Mouse (Mus musculus) limb, embryonic 12.5 days (tissue): ENCODE measurements around the gene Mettl8. TPM values are rescaled to one million over a fixed set of nuclear protein-coding genes. Genes with fewer than 3 reads are reported as not detected.

ENCODE experiments used
- ATAC-seq: fragments of 200-750 bp; cut with Nextera tagmentation; 2 replicates; pipeline ENCODE4 v1.8.0; 2017; ENCODE audit warnings: low read depth, moderate TSS enrichment; ENCODE audit not compliant: insufficient number of reproducible peaks, insufficient read depth, low FRiP score, low TSS enrichment
- H3K27ac ChIP-seq: fragments of 300-500 bp; sonication (generic); 2 replicates; pipeline ENCODE4 v1.5.1; 2016; ENCODE audit warnings: mild to moderate bottlenecking, moderate library complexity
- H3K27me3 ChIP-seq: fragments of 300-500 bp; sonication (generic); 2 replicates; pipeline ENCODE4 v1.6.1; 2016; ENCODE audit warnings: mild to moderate bottlenecking, moderate library complexity
- H3K36me3 ChIP-seq: fragments of 300-500 bp; sonication (generic); 2 replicates; pipeline ENCODE4 v1.6.1; 2016; ENCODE audit warnings: mild to moderate bottlenecking, moderate library complexity
- H3K4me1 ChIP-seq: fragments of 300-500 bp; sonication (generic); replicated peaks from 2 replicates; pipeline ENCODE4 v1.6.1; 2016
- H3K4me2 ChIP-seq: fragments of 300-500 bp; sonication (generic); 2 replicates; pipeline ENCODE4 v1.6.1; 2016; ENCODE audit warnings: mild to moderate bottlenecking, moderate library complexity
- H3K4me3 ChIP-seq: fragments of 300-500 bp; sonication (generic); replicated peaks from 2 replicates; pipeline ENCODE4 v1.5.1; 2016; ENCODE audit warnings: mild to moderate bottlenecking
- H3K9ac ChIP-seq: fragments of 300-500 bp; sonication (generic); replicated peaks from 2 replicates; pipeline ENCODE4 v1.6.1; 2016; ENCODE audit warnings: mild to moderate bottlenecking, moderate library complexity
- H3K9me3 ChIP-seq: fragments of 300-500 bp; sonication (generic); 2 replicates; pipeline ENCODE4 v1.6.1; 2016; ENCODE audit warnings: mild to moderate bottlenecking, moderate library complexity
- WGBS: fragments of 180-500 bp; shearing (Covaris S2); methylation state at CpG from one replicate; pipeline ENCODE4 v1.1.7; 2016; 5-methylcytosine and 5-hydroxymethylcytosine counted together
- polyA plus RNA-seq: library from polyadenylated mRNA; unstranded; fragments of >200 nt; fragmentation: Nextera tagmentation; extraction: Ambion mirVana; gene quantifications from 2 replicates; pipeline ENCODE4 v1.2.1, GENCODE M21; 2016

Mettl8 gene
- polyA plus RNA-seq, 1 experiment from 2014 or later: 18.1 TPM

GRCm38 (mm10) chr2:71013521-71013920 lies 41.9 kb downstream of the Mettl8 start:
- Histone ChIP-seq H3K4me3 (no peak overlapping the region), H3K9ac (no peak overlapping the region), H3K4me2 (no peak overlapping the region), H3K4me1 (no peaks in the 10 kb centered on the region), H3K36me3 (peaks cover 3% of the 10 kb centered on the region; the same call in 1 of the 2 replicates), H3K9me3 (no peaks in the 10 kb centered on the region), H3K27ac (no peak overlapping the region), H3K27me3 (no peaks in the 10 kb centered on the region)
- 93% methylated on average over 7 of the region's 7 CpGs for WGBS
- ATAC-seq: no peak

- 95% methylated on average over 1 of the region's 1 CpGs for WGBS
- no peak for ATAC-seq
- no peaks in the 10 kb centered on the region for H3K9me3 ChIP-seq
- H3K36me3 ChIP-seq: peaks cover 3% of the 10 kb centered on the region; the same call in 1 of the 2 replicates
- H3K27ac ChIP-seq: no peak overlapping the region
- no peaks in the 10 kb centered on the region for H3K4me1 ChIP-seq
- no peak overlapping the region for H3K9ac ChIP-seq
- no peak overlapping the region for H3K4me2 ChIP-seq
- no peaks in the 10 kb centered on the region for H3K27me3 ChIP-seq
- H3K4me3 ChIP-seq: no peak overlapping the region
These were observed 43.6 kb downstream of the Mettl8 start for GRCm38 (mm10) chr2:71011816-71012215.

- no peak for ATAC-seq
- WGBS: 71% methylated on average over 4 of the region's 4 CpGs
These were observed 51.0 kb downstream of the Mettl8 start for GRCm38 (mm10) chr2:71004354-71004753.

GRCm38 (mm10) chr2:71002509-71002908 lies 52.9 kb downstream of the Mettl8 start:
- Histone ChIP-seq H3K4me2 (no peak overlapping the region), H3K4me1 (no peaks in the 10 kb centered on the region), H3K27me3 (no peaks in the 10 kb centered on the region), H3K4me3 (no peak overlapping the region), H3K9me3 (no peaks in the 10 kb centered on the region), H3K9ac (no peak overlapping the region), H3K36me3 (no peaks in the 10 kb centered on the region), H3K27ac (no peak overlapping the region)
- ATAC-seq: no peak
- WGBS: 80% methylated on average over 1 of the region's 1 CpGs

More at GRCm38 (mm10) chr2:71004354-71004753, 51.0 kb downstream of the Mettl8 start:
- Histone ChIP-seq H3K4me1 (no peaks in the 10 kb centered on the region), H3K4me3 (no peak overlapping the region), H3K27me3 (no peaks in the 10 kb centered on the region), H3K27ac (no peak overlapping the region), H3K9me3 (no peaks in the 10 kb centered on the region), H3K9ac (no peak overlapping the region), H3K4me2 (no peak overlapping the region), H3K36me3 (no peaks in the 10 kb centered on the region)

DNA sequence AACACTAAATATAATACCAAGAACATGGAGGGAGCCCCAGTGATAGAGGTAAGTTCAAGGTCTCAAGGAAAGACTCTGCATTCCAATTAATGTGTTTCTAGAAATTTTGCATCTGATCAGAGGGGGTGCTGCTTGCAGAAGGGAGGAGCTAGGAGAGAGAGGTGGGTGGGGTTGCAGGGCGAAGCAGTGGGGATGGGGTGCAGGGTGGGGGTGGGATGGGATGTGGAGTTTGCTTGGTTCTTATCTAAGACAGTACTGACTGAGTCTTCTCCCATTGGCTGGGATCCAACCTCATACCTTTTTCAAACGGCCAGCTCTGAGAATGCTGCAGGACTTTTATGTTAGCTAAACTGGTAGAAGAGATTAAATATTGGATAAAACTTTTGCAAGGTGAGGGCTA lies 56.6 kb downstream of the Mettl8 start:
- no peaks in the 10 kb centered on the region for H3K4me1 ChIP-seq
- no peaks in the 10 kb centered on the region for H3K36me3 ChIP-seq
- no peaks in the 10 kb centered on the region for H3K9me3 ChIP-seq
- no peak overlapping the region for H3K9ac ChIP-seq
- no peak overlapping the region for H3K4me3 ChIP-seq
- H3K4me2 ChIP-seq: no peak overlapping the region
- no peaks in the 10 kb centered on the region for H3K27me3 ChIP-seq
- H3K27ac ChIP-seq: no peak overlapping the region
- 76% methylated on average over 2 of the region's 2 CpGs for WGBS
- no peak for ATAC-seq

DNA sequence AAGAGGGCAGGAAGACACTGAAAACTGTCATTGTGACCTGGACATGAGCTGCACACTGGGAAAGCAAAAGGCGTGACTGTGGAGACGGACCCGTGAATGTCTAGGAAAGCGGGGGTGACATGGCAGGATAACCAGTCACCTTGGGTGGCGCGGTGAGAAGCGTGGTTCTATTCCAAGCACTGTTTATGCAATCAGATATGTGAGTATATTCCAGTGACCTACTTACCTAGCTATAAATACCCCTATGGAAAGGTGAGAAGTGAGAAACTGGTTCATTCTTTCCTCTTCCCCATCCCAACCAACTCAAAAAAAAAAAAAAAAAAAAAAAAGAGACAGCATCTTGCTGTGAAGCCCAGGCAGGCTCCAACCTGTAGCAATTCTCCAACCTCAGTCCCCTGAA lies 58.9 kb downstream of the Mettl8 start:
- no peak for ATAC-seq
- H3K9ac ChIP-seq: no peak overlapping the region
- H3K9me3 ChIP-seq: no peaks in the 10 kb centered on the region
- H3K4me2 ChIP-seq: no peak overlapping the region
- H3K4me3 ChIP-seq: no peak overlapping the region
- WGBS: 96% methylated on average over 7 of the region's 7 CpGs
- H3K27ac ChIP-seq: no peak overlapping the region
- no peaks in the 10 kb centered on the region for H3K36me3 ChIP-seq
- H3K27me3 ChIP-seq: no peaks in the 10 kb centered on the region
- H3K4me1 ChIP-seq: no peaks in the 10 kb centered on the region

- Histone ChIP-seq H3K36me3 (no peaks in the 10 kb centered on the region; the same call in 1 of the 2 replicates), H3K9me3 (no peaks in the 10 kb centered on the region), H3K9ac (no peak overlapping the region), H3K4me2 (no peak overlapping the region), H3K4me3 (no peak overlapping the region), H3K4me1 (no peaks in the 10 kb centered on the region), H3K27ac (no peak overlapping the region), H3K27me3 (no peaks in the 10 kb centered on the region)
- WGBS: 90% methylated on average over 4 of the region's 4 CpGs
- no peak for ATAC-seq
These were observed 59.5 kb downstream of the Mettl8 start for GRCm38 (mm10) chr2:70995900-70996299.

DNA sequence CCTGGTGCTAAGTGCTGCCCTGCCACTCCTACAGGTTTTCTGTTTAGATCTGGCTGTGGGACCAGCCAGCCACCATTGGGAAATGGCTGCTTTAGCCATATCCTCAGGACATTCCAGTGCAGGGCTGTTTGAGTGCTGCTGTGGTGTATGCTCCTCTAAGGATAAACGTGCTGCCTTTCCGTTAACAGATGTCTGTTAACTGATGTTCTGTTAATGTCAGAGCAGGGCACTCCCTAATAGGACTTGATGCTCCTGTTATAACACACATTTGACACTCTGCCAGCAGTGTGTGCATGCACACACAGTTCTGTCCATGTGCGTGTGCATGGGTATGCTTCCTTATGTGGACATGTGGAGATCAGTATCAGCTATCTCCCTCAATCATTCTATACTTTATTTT lies 61.6 kb downstream of the Mettl8 start:
- H3K4me3 ChIP-seq: no peak overlapping the region
- WGBS: 80% methylated on average over 3 of the region's 3 CpGs
- H3K36me3 ChIP-seq: no peaks in the 10 kb centered on the region; the same call in 1 of the 2 replicates
- H3K4me2 ChIP-seq: no peak overlapping the region
- ATAC-seq: no peak
- H3K9ac ChIP-seq: no peak overlapping the region
- H3K27me3 ChIP-seq: no peaks in the 10 kb centered on the region
- no peaks in the 10 kb centered on the region for H3K9me3 ChIP-seq
- no peaks in the 10 kb centered on the region for H3K4me1 ChIP-seq
- no peak overlapping the region for H3K27ac ChIP-seq

DNA sequence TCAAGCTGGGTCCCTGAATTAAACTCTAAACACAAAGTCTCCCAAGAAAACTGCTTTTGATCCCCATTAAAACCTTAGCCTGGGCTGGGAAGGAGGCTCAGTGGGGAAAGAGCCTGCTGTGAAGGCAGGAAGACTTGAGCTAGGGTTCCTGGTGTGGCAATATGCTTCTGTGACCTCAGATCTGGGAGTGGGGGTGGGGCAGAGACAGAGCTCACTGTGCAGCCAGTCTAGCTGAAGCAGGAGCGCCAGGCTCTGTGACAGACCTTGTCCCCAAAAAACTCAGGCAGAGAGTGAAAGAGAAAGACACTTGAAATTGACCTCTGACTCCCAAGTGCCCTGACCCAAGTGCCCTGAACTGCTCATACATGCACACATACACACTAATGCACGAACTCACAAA lies 62.7 kb downstream of the Mettl8 start:
- ATAC-seq: no peak
- Histone ChIP-seq H3K4me3 (no peak overlapping the region), H3K9me3 (no peaks in the 10 kb centered on the region), H3K4me2 (no peak overlapping the region), H3K9ac (no peak overlapping the region), H3K27me3 (no peaks in the 10 kb centered on the region), H3K27ac (no peak overlapping the region), H3K4me1 (no peaks in the 10 kb centered on the region), H3K36me3 (no peaks in the 10 kb centered on the region; the same call in 1 of the 2 replicates)
- WGBS: 87% methylated on average over 2 of the region's 2 CpGs

GRCm38 (mm10) chr2:70990196-70990595 lies 65.2 kb downstream of the Mettl8 start:
- no peak overlapping the region for H3K27ac ChIP-seq
- no peak overlapping the region for H3K9ac ChIP-seq
- no peaks in the 10 kb centered on the region; the same call in 1 of the 2 replicates for H3K36me3 ChIP-seq
- no peak overlapping the region for H3K4me2 ChIP-seq
- ATAC-seq: no peak
- H3K9me3 ChIP-seq: no peaks in the 10 kb centered on the region
- H3K4me3 ChIP-seq: no peak overlapping the region
- peaks cover 3% of the 10 kb centered on the region; the same call in 1 of the 2 replicates for H3K4me1 ChIP-seq
- WGBS: 76% methylated on average over 4 of the region's 4 CpGs
- H3K27me3 ChIP-seq: no peaks in the 10 kb centered on the region

DNA sequence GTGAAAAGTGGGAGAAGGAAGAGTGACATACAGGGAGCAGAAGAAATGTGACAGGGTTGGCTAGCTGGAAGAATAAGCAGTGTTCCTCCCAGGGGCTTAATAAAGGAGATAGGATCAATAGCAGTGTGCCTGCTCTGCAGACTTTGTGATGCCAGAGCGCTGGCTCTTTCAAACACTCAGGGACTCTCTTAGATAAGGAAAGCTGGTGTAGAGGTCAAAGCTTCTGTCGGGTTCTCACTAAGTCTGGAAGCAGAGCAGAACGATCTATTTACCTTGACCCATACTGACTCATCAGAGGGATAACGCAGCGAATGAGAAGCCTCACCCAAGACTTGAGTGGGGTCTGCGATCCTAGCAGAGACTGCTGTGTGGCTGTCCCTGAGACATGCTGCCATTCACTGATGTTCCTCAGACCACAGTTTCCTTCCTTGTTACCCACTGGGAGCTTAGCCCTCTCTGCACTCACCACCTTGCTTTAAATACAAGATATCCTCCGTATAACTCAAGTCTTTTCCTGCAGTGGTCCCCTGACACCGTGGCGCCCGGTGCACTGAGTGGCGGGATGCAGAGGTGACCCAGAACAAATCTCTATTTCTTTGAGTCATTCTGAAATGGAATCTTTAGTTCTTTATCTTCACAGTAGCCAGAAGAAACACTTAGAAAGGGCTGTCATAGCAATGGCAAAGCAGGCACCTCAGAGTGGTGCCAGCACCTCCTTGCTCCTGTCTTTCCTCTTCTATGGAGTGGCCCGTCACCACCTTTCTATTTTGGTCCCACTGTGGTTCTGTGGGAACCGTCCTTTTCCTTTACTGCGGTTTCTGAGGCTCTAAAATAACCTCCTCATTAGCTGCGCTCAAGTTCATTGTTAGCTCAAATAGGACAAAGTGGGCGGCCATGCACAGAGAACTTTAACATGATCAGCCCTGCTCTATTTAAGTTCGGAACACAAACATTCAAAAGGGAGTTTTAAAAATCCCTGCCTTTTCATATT lies 65.9 kb downstream of the Mettl8 start:
- H3K4me3 ChIP-seq: no peak overlapping the region
- no peak for ATAC-seq
- H3K27ac ChIP-seq: no peak overlapping the region
- H3K36me3 ChIP-seq: no peaks in the 10 kb centered on the region; the same call in 1 of the 2 replicates
- H3K4me2 ChIP-seq: no peak overlapping the region
- 85% methylated on average over 17 of the region's 17 CpGs for WGBS
- H3K9ac ChIP-seq: no peak overlapping the region
- H3K9me3 ChIP-seq: no peaks in the 10 kb centered on the region
- H3K27me3 ChIP-seq: no peaks in the 10 kb centered on the region
- peaks cover 3% of the 10 kb centered on the region; the same call in 1 of the 2 replicates for H3K4me1 ChIP-seq
